Mouse (Mus musculus) limb, embryonic 13.5 days (tissue): Measurements from ENCODE around the gene Tpt1. TPM values are rescaled to one million over a fixed set of nuclear protein-coding genes. Genes with fewer than 3 reads are reported as not detected.

Experiments
- ATAC-seq: fragments of 200-750 bp; cut with Nextera tagmentation; 2 replicates; pipeline ENCODE4 v1.8.0; 2017; ENCODE audit warnings: low read depth, moderate number of reproducible peaks, moderate TSS enrichment; ENCODE audit not compliant: low FRiP score
- H3K27ac ChIP-seq: fragments of 300-500 bp; sonication (generic); 2 replicates; pipeline ENCODE4 v1.5.1; 2015; ENCODE audit warnings: inconsistent platforms, mild to moderate bottlenecking, moderate library complexity
- H3K27me3 ChIP-seq: fragments of 300-500 bp; sonication (generic); 2 replicates; pipeline ENCODE4 v1.6.1; 2015; ENCODE audit warnings: mild to moderate bottlenecking, inconsistent platforms
- H3K36me3 ChIP-seq: fragments of 300-500 bp; sonication (generic); 2 replicates; pipeline ENCODE4 v1.6.1; 2015; ENCODE audit warnings: inconsistent platforms, mild to moderate bottlenecking, moderate library complexity
- H3K4me1 ChIP-seq: fragments of 300-500 bp; sonication (generic); 2 replicates; pipeline ENCODE4 v1.6.1; 2015; ENCODE audit warnings: inconsistent platforms
- H3K4me2 ChIP-seq: fragments of 300-500 bp; sonication (generic); replicated peaks from 2 replicates; pipeline ENCODE4 v1.6.1; 2015; ENCODE audit warnings: inconsistent platforms, mild to moderate bottlenecking, moderate library complexity
- H3K4me3 ChIP-seq: fragments of 300-500 bp; sonication (generic); 2 replicates; pipeline ENCODE4 v1.5.1; 2015; ENCODE audit warnings: moderate library complexity, mild to moderate bottlenecking, inconsistent platforms
- H3K9ac ChIP-seq: fragments of 300-500 bp; sonication (generic); 2 replicates; pipeline ENCODE4 v1.6.1; 2015; ENCODE audit warnings: mild to moderate bottlenecking, inconsistent platforms
- H3K9me3 ChIP-seq: fragments of 300-500 bp; sonication (generic); 2 replicates; pipeline ENCODE4 v1.6.1; 2016; ENCODE audit warnings: inconsistent platforms
- WGBS: fragments of 180-500 bp; shearing (Covaris S2); methylation state at CpG from one replicate; pipeline ENCODE4 v1.1.7; 2015; 5-methylcytosine and 5-hydroxymethylcytosine counted together
- polyA plus RNA-seq: library from polyadenylated mRNA; unstranded; fragments of >200 nt; fragmentation: Nextera tagmentation; extraction: Ambion mirVana; gene quantifications from 2 replicates; pipeline ENCODE4 v1.2.1, GENCODE M21; 2015

Gene Tpt1
- polyA plus RNA-seq, 1 experiment from 2014 or later = 1,051 TPM

GRCm38 (mm10) chr14:75883873-75884272, 39.0 kb downstream of the Tpt1 start:
- H3K9me3 ChIP-seq = no peaks in the 10 kb centered on the region
- H3K4me2 ChIP-seq = no peak overlapping the region
- no peaks in the 10 kb centered on the region for H3K27me3 ChIP-seq
- ATAC-seq = no peak
- H3K4me3 ChIP-seq = no peak overlapping the region
- 74% methylated on average over 5 of the region's 5 CpGs for WGBS
- H3K4me1 ChIP-seq = no peaks in the 10 kb centered on the region
- H3K9ac ChIP-seq = no peak overlapping the region
- no peak overlapping the region for H3K27ac ChIP-seq
- H3K36me3 ChIP-seq = no peaks in the 10 kb centered on the region

GRCm38 (mm10) chr14:75892118-75892517, 47.2 kb downstream of the Tpt1 start:
- ATAC-seq = no peak
- Histone ChIP-seq H3K36me3 (peaks cover 25% of the 10 kb centered on the region), H3K9ac (no peak overlapping the region), H3K27me3 (no peaks in the 10 kb centered on the region), H3K4me2 (no peak overlapping the region), H3K4me1 (no peaks in the 10 kb centered on the region), H3K4me3 (no peak overlapping the region), H3K27ac (no peak overlapping the region), H3K9me3 (no peaks in the 10 kb centered on the region)
- WGBS = 81% methylated on average over 9 of the region's 9 CpGs

Other genes with a start within 250 kb of the Tpt1 start
- not detected in 2 replicates for gene Erich6b, start 202.8 kb upstream of the Tpt1 start, polyA plus RNA-seq
- 24.2 and 24.4 TPM in 2 replicates for gene Cog3, start 90.6 kb upstream of the Tpt1 start, polyA plus RNA-seq
- 4.9 and 5.3 TPM in 2 replicates for gene Slc25a30, start 58.1 kb upstream of the Tpt1 start, polyA plus RNA-seq
- 1.4 and 1.6 TPM in 2 replicates for gene Kctd4, start 109.9 kb downstream of the Tpt1 start, polyA plus RNA-seq
- 41.4 TPM in 2 replicates for gene Gtf2f2, start 165.8 kb downstream of the Tpt1 start, polyA plus RNA-seq